Mouse (Mus musculus): Measurements from ENCODE around the gene Ppp1r3a.
"Not testable (repeated sequence)": the region's sequence is repeated elsewhere in the genome, so short reads cannot be mapped to it uniquely, and the experiment has no call there.

Ppp1r3a gene

GRCm38 (mm10) chr6:14754901-14755591 is at the start of gene Ppp1r3a:
Gene Ppp1r3a (minus strand): TSS chr6:14755274.
- CTCF ChIA-PET = no interaction called here
- POLR2A ChIA-PET = no interaction called here

- ChIA-PET POLR2A (no interaction called here), CTCF (no interaction called here)
Observed at GRCm38 (mm10) chr6:14787157-14787938, 32.3 kb upstream of the Ppp1r3a start.

- POLR2A ChIA-PET = no interaction called here
Observed at GRCm38 (mm10) chr6:14777920-14778319, 22.8 kb upstream of the Ppp1r3a start.

GRCm38 (mm10) chr6:14771717-14772116 is 16.6 kb upstream of the Ppp1r3a start:
- POLR2A ChIA-PET = no interaction called here
- CTCF ChIA-PET = no interaction called here

More at GRCm38 (mm10) chr6:14777920-14778319, 22.8 kb upstream of the Ppp1r3a start:
- CTCF ChIA-PET = no interaction called here

- POLR2A ChIA-PET = no interaction called here
- CTCF ChIA-PET = no interaction called here
Observed at GRCm38 (mm10) chr6:14757486-14757885, 2.4 kb upstream of the Ppp1r3a start.

GRCm38 (mm10) chr6:14753512-14753911 is 1.6 kb downstream of the Ppp1r3a start:
- POLR2A ChIA-PET = no interaction called here
- CTCF ChIA-PET = no interaction called here

GRCm38 (mm10) chr6:14752211-14752610 is 2.9 kb downstream of the Ppp1r3a start:
- ChIA-PET CTCF (no interaction called here), POLR2A (no interaction called here)

- POLR2A ChIA-PET = no interaction called here
- CTCF ChIA-PET = no interaction called here
Observed at GRCm38 (mm10) chr6:14747000-14747399, 8.1 kb downstream of the Ppp1r3a start.

GRCm38 (mm10) chr6:14736017-14736416 is 19.1 kb downstream of the Ppp1r3a start:
- ChIA-PET CTCF (no interaction called here), POLR2A (no interaction called here)

- ChIA-PET CTCF (no interaction called here), POLR2A (no interaction called here)
Observed at GRCm38 (mm10) chr6:14731011-14731410, 24.1 kb downstream of the Ppp1r3a start.

- ChIA-PET POLR2A (no interaction called here), CTCF (interaction anchor here in 1 of 4 experiments (0.8 kb wide), 1 partner anchor 1106 kb away, joined by 5 read pairs; no protein-coding TSS in a partner anchor)
Observed at GRCm38 (mm10) chr6:14720772-14721414, 34.2 kb downstream of the Ppp1r3a start.

GRCm38 (mm10) chr6:14720110-14720771 is 34.8 kb downstream of the Ppp1r3a start:
- CTCF ChIA-PET = interaction anchor here in 1 of 4 experiments (0.8 kb wide), 1 partner anchor 1106 kb away, joined by 5 read pairs; no protein-coding TSS in a partner anchor
- POLR2A ChIA-PET = no interaction called here

GRCm38 (mm10) chr6:14715129-14715989 is 39.7 kb downstream of the Ppp1r3a start:
- POLR2A ChIA-PET = no interaction called here
- CTCF ChIA-PET = no interaction called here

- POLR2A ChIA-PET = no interaction called here
- CTCF ChIA-PET = no interaction called here
Observed at GRCm38 (mm10) chr6:14712146-14712545, 42.9 kb downstream of the Ppp1r3a start.

GRCm38 (mm10) chr6:14700030-14700429 is 55.0 kb downstream of the Ppp1r3a start:
- POLR2A ChIA-PET = no interaction called here
- CTCF ChIA-PET = no interaction called here

GRCm38 (mm10) chr6:14679231-14679887 is 75.7 kb downstream of the Ppp1r3a start:
- POLR2A ChIA-PET, CTCF ChIA-PET: not testable (repeated sequence)

- POLR2A ChIA-PET, CTCF ChIA-PET: not testable (repeated sequence)
Observed at GRCm38 (mm10) chr6:14668966-14669365, 86.1 kb downstream of the Ppp1r3a start.

- CTCF ChIA-PET, POLR2A ChIA-PET: not testable (repeated sequence)
Observed at GRCm38 (mm10) chr6:14667651-14668050, 87.4 kb downstream of the Ppp1r3a start.
